Mouse (Mus musculus): ENCODE measurements around the gene Suv39h1.
A peak's percentile ranks its signal among the peaks of the same experiment; 100 is the strongest.
"Not testable (repeated sequence)": the region's sequence is repeated elsewhere in the genome, so short reads cannot be mapped to it uniquely, and the experiment has no call there.

Gene Suv39h1

GRCm38 (mm10) chrX:8074430-8075014 lies at the start of gene Suv39h1:
TSS of gene Suv39h1 (minus strand) at chrX:8074760.
- peak; percentile 98 for ATAC-seq (ENCODE audit: low TSS enrichment)

- no peak for ATAC-seq (ENCODE audit: low TSS enrichment)
These were observed 49.4 kb upstream of the Suv39h1 start for GRCm38 (mm10) chrX:8123821-8124470.

GRCm38 (mm10) chrX:8117264-8117663 lies 42.7 kb upstream of the Suv39h1 start:
- ATAC-seq (ENCODE audit: low TSS enrichment) = no peak

GRCm38 (mm10) chrX:8115275-8115674 lies 40.7 kb upstream of the Suv39h1 start:
- no peak for ATAC-seq (ENCODE audit: low TSS enrichment)

GRCm38 (mm10) chrX:8105019-8105418 lies 30.5 kb upstream of the Suv39h1 start:
- ATAC-seq (ENCODE audit: low TSS enrichment) = no peak

GRCm38 (mm10) chrX:8102213-8102668 lies 27.7 kb upstream of the Suv39h1 start:
- no peak for ATAC-seq (ENCODE audit: low TSS enrichment)

- ATAC-seq (ENCODE audit: low TSS enrichment) = no peak; the same call in 1 of the 2 replicates
These were observed 26.5 kb upstream of the Suv39h1 start for GRCm38 (mm10) chrX:8101017-8101416.

- ATAC-seq (ENCODE audit: low TSS enrichment) = no peak
These were observed 24.9 kb upstream of the Suv39h1 start for GRCm38 (mm10) chrX:8099435-8099834.

- peak; percentile 97 for ATAC-seq (ENCODE audit: low TSS enrichment)
These were observed 22.3 kb upstream of the Suv39h1 start for GRCm38 (mm10) chrX:8096787-8097242.

- ATAC-seq (ENCODE audit: low TSS enrichment) = peak; percentile 92
These were observed 21.7 kb upstream of the Suv39h1 start for GRCm38 (mm10) chrX:8096068-8096786.

- ATAC-seq (ENCODE audit: low TSS enrichment) = no peak
These were observed 21.0 kb upstream of the Suv39h1 start for GRCm38 (mm10) chrX:8095546-8095945.

GRCm38 (mm10) chrX:8090954-8091347 lies 16.4 kb upstream of the Suv39h1 start:
- ATAC-seq (ENCODE audit: low TSS enrichment) = not testable (repeated sequence)

- no peak for ATAC-seq (ENCODE audit: low TSS enrichment)
These were observed 15.9 kb upstream of the Suv39h1 start, which contains the start of gene Was for GRCm38 (mm10) chrX:8090346-8090953. TSS of gene Was (minus strand) at chrX:8090498.

GRCm38 (mm10) chrX:8089746-8090145 lies 15.2 kb upstream of the Suv39h1 start:
- no peak for ATAC-seq (ENCODE audit: low TSS enrichment)

GRCm38 (mm10) chrX:8085611-8086010 lies 11.1 kb upstream of the Suv39h1 start:
- ATAC-seq (ENCODE audit: low TSS enrichment) = no peak

GRCm38 (mm10) chrX:8084771-8085259 lies 10.3 kb upstream of the Suv39h1 start:
- no peak for ATAC-seq (ENCODE audit: low TSS enrichment)

GRCm38 (mm10) chrX:8075104-8075503 lies 544 bp upstream of the Suv39h1 start:
- peak; percentile 18; the same call in 1 of the 2 replicates for ATAC-seq (ENCODE audit: low TSS enrichment)

GRCm38 (mm10) chrX:8073881-8074429 lies 605 bp downstream of the Suv39h1 start:
- no peak for ATAC-seq (ENCODE audit: low TSS enrichment)

- no peak for ATAC-seq (ENCODE audit: low TSS enrichment)
These were observed 5.4 kb downstream of the Suv39h1 start for GRCm38 (mm10) chrX:8069166-8069565.

GRCm38 (mm10) chrX:8051044-8051781 lies 23.3 kb downstream of the Suv39h1 start:
- not testable (repeated sequence) for ATAC-seq (ENCODE audit: low TSS enrichment)

GRCm38 (mm10) chrX:8033009-8033408 lies 41.6 kb downstream of the Suv39h1 start:
- no peak for ATAC-seq (ENCODE audit: low TSS enrichment)

All from frontal cortex, adult (tissue).